Mouse (Mus musculus): ENCODE data around the gene Amfr.

Gene Amfr

DNA sequence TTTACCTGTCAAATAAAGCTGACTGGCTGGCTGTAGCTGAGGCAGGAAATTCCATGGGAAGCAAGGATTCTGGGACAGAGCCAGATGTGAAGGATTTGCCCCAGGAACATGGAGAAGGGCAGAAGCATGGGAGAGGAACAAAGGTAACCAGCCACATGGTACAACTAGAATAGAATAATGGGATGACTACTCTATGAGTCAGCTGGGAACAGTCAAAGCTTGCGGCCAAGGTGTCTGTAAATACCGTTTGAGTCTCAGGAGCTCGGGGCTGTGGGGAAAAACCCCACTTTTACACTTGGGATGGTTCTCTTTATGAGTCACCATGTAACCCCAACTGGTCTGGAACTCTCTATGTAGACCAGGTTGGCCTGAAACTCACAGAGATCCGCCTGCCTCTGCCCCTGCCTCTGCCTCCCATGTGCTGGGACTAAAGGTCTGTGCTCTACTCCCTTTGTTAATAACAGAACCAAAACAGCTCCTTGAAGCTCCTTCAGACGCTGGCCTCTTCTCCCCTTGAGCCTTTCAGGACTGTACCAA, 30.9 kb downstream of the Amfr start:
- DNase-seq (ENCODE audit: extremely low spot score, low spot score) = no peak

DNA sequence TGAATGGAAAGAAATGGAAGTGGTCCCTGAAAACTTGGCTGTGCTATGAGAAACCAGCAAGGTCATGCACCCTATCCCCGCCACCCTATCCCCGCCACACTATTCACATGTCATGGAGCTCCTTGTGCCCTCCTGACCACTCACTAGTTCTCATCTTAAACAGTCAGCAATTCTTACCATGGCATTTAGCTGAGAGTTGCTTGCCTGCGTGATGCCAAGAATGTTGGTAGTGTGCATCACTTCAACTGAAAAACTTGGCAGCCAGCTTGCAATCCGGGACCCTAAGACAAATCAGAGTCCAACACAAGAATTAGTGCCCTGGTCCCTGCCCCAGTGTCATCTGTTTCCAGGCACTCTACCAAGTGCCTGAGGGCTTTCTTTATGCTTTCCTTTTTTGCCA, 32.5 kb downstream of the Amfr start:
- no peak for DNase-seq (ENCODE audit: extremely low spot score, low spot score)

DNA sequence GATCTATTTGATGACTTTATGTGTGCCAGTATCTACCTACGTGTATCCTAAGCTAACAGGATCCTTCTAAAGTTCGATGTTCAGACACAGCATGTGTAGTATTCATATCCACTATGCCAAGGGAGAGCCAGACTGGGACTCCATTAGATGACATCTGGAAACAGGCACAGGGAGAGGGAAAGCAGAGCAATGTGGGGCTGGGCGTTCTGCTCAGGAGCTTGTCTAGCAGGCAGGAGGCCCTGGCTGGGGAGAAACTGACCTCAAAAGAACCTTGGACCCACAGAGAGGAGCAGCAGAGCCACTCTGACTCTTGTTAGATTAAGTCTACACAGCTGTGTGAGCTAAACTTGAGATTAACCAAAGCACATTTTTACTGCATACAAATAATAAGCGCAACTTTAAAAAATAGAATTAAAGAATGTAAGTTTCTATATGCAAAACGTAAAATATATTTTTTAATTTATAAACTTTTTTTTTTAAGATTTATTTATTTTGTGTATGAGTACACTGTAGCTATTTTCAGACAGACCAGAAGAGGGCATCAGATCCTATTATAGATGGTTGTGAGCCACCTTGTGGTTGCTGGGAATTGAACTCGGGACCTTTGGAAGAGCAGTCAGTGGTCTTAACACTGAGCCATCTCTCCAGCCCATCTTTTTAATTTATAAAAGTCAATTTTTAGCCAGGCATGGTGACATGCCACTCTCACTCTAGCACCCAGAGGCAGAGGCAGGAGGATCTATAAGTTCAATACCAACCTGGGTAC, 36.0 kb downstream of the Amfr start:
- DNase-seq (ENCODE audit: extremely low spot score, low spot score) = no peak

DNA sequence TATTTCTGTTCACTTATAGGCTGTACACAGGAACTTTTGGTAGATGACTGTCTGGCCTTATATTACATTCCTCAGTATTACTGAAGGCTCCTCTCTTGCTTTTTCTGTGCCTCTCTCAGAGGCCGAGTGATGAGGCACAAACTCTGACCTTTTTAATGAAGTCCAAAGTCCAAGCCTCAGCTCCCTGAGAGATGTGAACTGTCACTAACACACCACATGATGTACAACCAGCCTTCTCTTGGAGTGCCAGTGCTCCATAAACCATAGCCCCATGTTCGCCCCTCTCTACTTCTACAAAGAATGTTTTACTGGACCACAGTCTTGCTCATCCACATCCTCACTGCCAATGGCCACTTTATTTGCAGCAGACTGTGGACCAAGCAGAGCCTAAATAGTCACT, 37.3 kb downstream of the Amfr start:
- DNase-seq (ENCODE audit: extremely low spot score, low spot score) = no peak

DNA sequence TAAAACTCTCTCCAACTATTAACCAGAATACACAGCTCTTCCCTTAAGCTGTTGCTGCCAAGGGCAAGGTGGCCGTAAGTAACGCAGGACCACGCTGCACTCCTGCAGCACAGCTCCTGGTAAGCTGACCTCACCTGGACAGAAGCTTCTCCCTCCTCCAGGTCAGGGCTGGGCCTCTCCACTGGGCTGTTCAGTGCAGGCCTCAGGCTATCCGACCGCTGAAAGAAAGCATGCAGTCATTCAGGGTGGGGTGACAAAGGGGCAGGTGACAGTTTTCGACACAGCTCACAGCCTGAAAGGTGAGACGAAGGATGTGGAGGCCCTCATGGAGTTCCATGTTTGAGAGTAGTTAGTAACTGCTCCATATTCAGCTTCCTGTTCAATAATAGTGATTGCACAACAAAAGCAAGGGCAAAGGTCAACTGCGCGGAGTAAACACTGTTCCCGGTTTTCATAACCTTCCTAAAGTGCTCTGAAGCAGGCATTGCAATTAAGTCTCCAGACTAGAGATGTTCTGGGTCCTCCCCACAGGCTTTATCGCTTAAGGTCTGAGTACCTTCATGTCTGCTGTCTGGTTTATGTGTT, 37.9 kb downstream of the Amfr start:
- DNase-seq (ENCODE audit: extremely low spot score, low spot score) = no peak

DNA sequence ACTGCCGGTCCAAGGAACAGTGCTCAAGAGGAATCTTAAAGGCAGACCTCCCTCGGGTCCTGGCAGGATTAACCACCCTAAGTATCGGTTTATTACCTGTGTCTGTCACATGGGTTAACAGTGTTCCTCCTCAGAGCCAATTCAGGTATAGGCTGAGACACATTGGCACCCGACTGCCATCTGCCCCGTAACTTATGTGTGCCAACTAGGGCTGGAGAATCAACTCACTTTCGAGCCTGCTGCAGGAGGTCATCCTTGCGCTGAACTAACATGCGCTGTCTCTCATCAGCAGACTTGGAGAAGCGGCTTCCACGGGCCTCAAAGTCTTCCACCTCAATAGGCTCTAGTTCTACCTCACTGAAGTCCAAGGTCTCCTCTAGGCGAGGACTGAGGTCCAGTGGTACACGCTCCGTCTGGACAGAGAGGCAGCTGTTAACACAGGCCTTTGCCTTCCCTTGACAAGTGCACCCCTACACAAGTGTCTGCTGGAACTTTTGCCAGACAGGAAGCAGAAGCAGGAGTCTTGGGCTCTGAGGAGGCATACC, 38.7 kb downstream of the Amfr start:
- DNase-seq (ENCODE audit: extremely low spot score, low spot score) = no peak

DNA sequence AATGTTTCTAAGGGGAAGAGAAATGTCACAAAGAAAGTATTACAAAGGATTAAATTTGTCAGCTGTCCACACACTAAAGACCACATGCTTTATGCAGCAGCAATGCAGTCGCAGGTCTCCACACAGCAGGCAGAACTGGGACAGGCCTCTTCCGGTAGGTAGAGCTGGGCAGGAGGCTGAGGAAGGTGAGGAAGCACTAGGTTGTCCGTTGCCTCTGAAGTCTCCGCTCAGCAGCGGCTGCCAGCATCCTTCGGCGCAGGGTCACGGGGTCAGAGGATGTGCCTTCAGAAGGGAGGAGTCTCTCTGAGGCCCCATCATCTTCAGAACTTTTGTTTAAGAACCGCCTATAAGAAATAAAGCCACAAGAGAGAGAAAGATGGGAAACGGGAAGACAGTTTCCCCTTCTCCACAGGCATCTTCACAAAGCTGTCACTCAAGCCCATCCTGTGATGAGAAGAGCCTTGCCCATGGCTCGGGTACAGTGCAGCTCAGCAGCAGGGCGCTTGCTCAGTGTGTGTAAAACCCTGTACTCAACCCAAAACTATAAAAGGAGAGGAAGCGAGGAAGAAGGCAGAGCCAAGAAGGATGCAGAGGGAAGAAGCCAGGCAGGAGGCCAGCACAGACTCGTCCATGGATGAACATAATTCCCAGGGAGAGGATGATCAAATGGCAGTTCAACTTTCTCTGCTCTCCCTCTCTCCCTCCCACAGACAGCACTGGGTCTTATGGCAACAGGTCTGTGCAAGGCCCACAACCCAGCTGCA, 39.5 kb downstream of the Amfr start:
- no peak for DNase-seq (ENCODE audit: extremely low spot score, low spot score)

DNA sequence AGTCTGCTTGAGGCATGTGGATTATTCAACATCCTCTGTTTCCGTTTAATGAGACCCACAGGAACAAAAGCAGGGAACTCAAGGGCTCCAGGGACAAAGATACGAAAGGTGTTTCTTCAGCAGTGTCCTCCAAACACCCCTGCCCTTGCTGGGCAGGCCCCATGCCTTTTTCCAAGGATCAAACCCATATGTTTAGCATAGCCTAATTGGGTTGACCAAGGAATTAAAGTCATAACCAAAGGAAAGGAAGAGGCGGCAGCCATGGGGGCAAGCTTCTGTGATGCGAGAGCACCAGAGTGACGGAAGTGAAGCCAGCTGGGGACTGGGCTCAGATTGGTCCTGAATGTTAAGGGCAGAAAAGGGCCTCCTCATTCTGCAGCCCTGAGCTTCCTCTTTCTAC, 40.4 kb downstream of the Amfr start:
- no peak for DNase-seq (ENCODE audit: extremely low spot score, low spot score)

DNA sequence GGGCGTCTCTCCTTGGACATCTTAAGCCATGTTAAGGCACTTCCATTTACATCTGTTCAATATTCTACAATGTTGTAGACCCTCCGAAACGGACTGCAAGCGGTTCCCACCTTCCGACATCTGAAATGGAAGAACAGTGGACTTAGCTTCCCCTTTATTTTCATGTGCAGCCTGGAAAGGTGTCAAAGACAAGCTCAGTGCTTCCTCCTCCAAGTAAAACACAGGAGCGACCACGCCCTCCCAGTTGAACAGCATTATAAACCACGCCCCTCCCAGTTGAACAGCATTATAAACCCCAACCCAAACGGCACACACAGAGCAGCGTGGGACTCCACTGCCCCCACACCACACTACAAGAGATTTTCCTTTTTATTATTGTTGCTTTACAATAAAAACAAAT, 41.2 kb downstream of the Amfr start:
- no peak for DNase-seq (ENCODE audit: extremely low spot score, low spot score)

DNA sequence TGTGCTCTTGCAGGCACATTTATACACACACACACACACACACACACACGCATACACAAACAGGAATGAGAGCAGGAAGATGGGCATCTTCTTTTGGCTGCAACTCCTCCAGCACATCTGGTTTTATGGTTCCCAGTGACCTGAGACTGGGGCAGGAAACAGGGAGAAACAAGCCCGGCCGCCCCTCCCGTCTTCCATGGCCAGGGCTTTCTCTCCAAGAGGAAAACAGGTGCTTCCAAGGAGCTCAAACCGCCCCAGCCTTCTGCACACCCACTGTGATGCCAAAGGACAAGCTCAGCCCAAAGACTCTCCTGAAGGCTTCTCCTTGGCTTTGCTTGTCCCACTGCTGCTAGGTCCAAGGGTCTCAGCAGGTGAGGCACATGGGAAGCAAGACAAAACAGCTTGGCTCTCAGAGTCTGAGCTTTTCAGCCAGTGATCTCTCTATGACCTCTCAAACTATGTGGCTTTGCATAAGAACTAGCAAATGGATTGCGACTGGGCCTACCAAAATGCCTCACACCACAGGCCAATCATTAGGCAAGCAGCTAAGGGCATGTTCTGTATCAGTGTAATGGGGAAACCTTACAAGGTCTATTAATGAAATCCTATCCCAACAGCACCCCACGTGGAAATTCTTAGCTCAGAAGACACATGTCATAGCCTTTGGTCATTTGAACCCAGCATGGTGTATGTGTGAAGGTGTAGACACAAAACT, 42.9 kb downstream of the Amfr start:
- DNase-seq (ENCODE audit: extremely low spot score, low spot score) = no peak

DNA sequence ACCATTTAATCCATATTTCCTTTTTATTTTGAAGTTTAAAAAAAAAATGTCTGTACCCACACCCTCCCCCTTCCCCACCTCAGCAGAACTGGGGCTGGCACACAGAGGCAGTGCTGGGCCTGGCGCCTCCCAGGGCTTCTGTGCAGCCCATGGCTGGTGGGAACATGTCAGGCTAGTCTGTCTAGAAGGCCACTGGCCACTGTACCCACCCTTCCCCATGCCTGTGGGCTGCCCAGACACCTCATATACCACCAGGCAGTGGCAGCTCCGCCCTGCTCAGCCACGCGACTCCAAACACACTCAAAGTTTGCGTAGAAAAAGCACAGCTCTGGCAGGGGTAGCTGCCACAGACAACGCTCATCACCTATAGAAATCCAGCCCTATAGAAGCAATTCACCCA, 44.3 kb downstream of the Amfr start:
- no peak for DNase-seq (ENCODE audit: extremely low spot score, low spot score)

DNA sequence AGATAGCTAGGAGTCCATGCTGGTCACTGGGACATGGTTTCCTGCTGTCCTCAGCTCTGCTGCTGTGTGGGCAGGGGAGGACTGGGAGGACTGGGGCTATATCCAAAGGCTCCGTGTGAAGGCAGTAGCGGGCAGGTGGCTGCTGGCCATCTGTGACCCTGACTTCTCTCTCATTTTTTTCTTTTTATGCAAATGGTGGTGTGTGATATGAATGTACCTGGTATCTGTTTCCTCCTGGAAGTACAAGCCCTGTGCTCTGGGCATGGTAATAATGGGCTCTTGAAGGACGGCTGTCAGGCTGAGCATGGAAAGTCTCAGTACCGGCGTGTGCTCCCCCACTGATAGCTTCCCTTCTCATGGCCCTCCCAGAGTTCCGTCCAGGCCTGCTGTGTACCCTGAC, 51.7 kb downstream of the Amfr start:
- no peak for DNase-seq (ENCODE audit: extremely low spot score, low spot score)

DNA sequence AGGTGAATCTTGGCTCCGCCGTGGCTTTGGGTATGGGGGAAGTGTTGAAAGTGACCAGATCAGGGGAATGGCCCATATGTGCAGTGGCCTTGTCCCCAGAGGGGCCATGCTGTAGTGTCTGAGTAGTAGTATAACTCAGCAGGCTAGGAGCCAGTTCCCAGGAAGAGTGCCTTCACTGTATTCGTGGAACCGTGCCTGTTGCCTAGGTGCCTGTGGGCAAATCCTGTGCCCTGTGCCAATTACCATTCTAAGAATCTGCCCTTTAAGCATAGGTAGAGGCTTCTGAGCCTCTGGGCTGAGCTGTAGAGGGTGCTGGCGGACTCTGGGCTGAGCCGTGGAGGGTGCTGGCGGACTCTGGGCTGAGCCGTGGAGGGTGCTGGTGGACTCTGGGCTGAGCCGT, 54.2 kb downstream of the Amfr start:
- no peak for DNase-seq (ENCODE audit: extremely low spot score, low spot score)

DNA sequence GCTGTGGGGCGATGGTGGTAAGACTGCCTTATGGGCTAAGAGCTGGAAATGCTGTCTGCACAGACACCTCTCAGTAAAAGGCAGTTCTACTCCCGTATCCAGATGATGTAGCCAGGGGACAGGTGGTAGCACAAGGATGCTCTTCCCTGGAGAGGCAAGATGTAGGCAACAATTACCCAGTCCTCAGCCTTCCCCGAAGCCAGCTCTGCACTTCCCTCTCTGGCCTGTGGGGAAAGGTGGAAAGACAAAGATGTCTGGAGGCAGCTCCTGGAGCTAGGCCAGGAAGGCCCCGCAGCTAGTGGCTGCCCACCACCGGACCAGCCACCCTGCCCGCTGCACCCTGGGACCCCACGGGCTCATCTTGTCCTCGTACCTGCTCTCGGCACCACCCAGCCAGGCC, 60.1 kb downstream of the Amfr start:
- DNase-seq (ENCODE audit: extremely low spot score, low spot score) = no peak

DNA sequence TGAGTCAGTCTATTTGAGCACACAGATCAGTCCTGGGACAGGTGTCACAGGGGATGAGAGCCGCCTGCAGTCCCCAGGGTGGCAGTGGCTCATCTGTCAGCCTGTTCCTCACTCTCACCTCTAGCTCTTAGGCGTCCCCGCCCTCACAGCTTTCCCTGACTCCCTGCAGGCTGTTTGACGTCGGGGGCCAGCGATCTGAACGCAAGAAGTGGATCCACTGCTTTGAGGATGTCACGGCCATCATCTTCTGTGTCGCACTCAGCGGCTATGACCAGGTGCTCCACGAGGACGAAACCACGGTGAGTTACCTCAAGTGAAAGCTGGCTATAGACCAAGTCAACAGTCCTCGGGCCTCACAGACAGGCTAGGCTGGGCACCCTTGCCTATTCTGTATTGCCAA, 62.5 kb downstream of the Amfr start:
- DNase-seq (ENCODE audit: extremely low spot score, low spot score) = no peak

DNA sequence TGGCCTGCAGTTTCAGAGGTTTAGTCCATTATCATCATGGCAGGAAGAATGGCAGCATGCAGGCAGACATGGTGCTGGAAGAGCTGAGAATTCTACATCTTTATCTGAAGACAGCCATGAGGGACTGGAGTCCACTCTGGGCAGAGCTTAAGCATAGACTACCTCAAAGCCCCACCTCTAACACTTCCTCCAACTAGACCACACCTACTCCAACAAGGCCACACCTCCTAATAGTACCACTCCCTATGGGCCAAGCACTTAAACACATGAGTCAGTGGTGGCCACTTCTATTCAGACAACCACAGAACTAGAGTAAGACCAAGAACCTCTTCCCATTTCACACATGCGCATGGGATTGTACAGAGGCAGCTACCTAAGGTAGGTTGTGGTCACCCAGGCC, 66.2 kb downstream of the Amfr start:
- DNase-seq (ENCODE audit: extremely low spot score, low spot score) = no peak

DNA sequence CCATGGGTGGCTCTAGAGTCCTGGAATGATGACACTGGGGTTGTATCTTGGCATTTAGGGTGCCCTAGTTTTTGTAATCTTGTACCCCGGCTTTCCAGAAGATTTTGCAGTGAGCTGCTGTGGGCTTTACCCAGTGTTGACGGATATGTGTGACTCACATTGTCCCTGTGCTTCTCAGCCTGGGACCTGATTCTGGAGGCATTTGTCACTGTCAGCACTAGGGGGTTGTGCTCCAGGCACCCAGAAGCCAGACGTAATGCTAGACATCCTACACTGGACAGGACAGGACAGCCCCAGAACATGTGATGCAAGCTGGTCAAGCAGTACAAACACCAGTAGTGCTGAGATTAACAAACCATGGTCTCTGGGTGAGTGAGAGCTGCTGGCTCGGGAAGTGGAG, 66.9 kb downstream of the Amfr start:
- no peak for DNase-seq (ENCODE audit: extremely low spot score, low spot score)

DNA sequence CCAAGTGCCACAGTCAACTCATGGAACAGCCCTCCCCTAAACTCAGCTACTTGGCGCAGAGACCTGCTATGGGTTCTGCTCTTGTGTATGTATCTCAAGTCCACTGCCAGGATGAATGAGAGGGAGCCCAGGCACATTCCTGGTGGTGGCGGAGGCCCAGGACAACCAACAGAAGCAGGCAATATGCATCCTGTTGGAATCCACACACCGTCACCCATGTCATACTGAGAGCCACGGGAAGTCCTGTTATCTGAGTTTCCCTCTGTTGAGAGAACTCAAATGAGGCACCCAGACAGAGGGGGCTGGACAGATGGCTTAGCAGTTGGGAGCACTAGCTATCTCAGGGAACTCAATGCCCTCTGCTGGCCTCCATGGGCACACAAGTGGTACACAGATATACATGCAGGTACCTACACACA, 71.0 kb downstream of the Amfr start:
- no peak for DNase-seq (ENCODE audit: extremely low spot score, low spot score)

DNA sequence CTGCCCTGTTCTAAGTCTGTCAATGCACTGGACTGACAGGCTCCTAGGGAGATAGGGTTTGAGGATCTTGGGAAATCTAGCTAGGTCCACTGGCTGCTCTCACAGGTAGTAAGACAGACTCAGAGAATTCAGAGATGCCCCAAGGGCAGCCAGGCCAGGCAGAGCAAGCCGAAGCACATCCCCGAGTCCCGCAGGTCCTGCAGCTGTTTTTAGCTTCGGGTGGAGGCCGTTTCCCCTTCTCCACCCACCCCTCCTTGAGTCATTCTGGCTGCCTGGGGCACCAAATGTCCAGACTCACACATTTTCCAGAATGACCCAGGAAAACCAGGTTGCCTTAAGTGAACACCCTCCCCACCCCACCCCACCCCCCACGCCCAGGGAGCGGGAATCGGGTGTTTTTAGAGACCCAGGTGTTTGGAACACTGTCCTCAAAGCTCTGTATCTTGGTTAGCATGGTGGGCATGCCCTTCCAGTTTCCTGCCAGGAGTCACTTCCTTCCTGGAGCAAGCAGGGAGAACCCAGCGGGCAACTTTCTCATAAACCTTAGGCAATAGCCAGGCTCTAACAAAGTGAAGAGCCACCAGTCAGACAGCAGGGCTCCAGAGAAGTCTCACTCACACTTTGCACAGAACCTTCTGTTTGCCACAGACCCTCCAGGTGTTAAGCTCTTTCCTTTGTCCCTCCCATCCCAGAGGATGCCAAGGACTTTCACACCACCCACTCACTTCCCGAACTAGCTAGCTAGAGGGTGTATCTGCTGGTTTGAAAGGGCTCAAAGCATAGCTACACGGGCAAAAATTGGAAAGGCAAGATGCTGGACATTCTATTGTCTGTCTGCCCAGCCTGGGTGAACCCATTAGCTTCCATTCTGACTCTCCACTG, 71.9 kb downstream of the Amfr start:
- DNase-seq (ENCODE audit: extremely low spot score, low spot score) = no peak

DNA sequence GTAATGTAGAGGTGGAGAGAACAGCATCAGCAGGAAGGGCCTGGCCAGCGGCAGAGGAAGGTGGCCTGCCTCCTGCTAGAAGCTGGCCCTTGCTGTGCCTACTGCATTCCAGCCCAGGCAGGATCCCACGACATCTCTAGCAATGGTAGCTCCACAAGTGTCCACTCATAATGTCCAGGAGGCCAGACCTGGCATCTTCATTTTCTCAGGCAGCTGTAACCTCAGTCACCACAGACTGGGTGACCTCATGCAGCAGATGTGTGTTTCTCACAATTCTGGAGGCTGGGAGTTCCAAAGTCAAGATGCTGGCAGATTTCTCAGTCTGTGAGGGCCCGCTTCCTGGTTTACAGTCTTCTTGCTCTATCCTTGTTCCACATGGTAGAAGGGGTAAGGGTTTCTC, 74.4 kb downstream of the Amfr start:
- no peak for DNase-seq (ENCODE audit: extremely low spot score, low spot score)

DNA sequence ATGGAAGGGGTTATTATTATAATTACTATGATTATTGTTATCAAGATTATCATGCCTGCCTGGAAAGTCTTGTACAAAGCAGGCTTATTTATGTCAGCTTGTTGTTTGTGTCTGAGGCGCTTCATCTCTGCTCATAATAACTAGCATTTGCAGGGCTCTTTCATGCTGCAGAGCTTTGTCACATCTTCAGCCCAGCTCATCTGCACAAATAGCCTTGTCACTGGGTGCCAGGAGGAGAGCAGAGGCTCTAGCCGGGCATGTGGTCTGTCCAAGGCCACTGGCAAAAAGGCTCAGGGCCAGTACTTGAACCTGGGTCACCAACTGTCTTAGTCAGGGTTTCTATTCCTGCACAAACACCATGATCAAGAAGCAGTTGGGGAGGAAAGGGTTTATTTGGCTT, 79.4 kb downstream of the Amfr start:
- no peak for DNase-seq (ENCODE audit: extremely low spot score, low spot score)
